Mouse (Mus musculus) embryonic facial prominence, embryonic 10.5 days (tissue): Measurements from ENCODE around the gene Akap13. TPM values are rescaled to one million over a fixed set of nuclear protein-coding genes. Genes with fewer than 3 reads are reported as not detected.
"Not testable (repeated sequence)": the region's sequence is repeated elsewhere in the genome, so short reads cannot be mapped to it uniquely, and the experiment has no call there.

ENCODE experiments used
- DNase-seq: peaks from one replicate; pipeline ENCODE4 v3.0.0-alpha.2; 2017; ENCODE audit warnings: low spot score
- H3K27ac ChIP-seq: fragments of 300-500 bp; sonication (generic); replicated peaks from 2 replicates; pipeline ENCODE4 v1.5.1; 2016; ENCODE audit warnings: mild to moderate bottlenecking
- H3K27me3 ChIP-seq: fragments of 300-500 bp; sonication (generic); replicated peaks from 2 replicates; pipeline ENCODE4 v1.6.1; 2016; ENCODE audit warnings: low read depth, mild to moderate bottlenecking; ENCODE audit not compliant: poor library complexity, severe bottlenecking
- H3K36me3 ChIP-seq: fragments of 300-500 bp; sonication (generic); replicated peaks from 2 replicates; pipeline ENCODE4 v1.6.1; 2016; ENCODE audit warnings: mild to moderate bottlenecking, moderate library complexity
- H3K4me1 ChIP-seq: fragments of 300-500 bp; sonication (generic); 2 replicates; pipeline ENCODE4 v1.6.1; 2016
- H3K4me3 ChIP-seq: fragments of 300-500 bp; sonication (generic); 2 replicates; pipeline ENCODE4 v1.5.1; 2016; ENCODE audit warnings: mild to moderate bottlenecking, moderate library complexity
- H3K9me3 ChIP-seq: fragments of 300-500 bp; sonication (generic); 2 replicates; pipeline ENCODE4 v1.6.1; 2016; ENCODE audit warnings: mild to moderate bottlenecking
- WGBS: fragments of 180-500 bp; shearing (Covaris S2); methylation state at CpG from one replicate; pipeline ENCODE4 v1.1.7; 2016; 5-methylcytosine and 5-hydroxymethylcytosine counted together
- polyA plus RNA-seq: library from polyadenylated mRNA; unstranded; fragments of >200 nt; fragmentation: Nextera tagmentation; extraction: Ambion mirVana; gene quantifications from 2 replicates; pipeline ENCODE4 v1.2.1, GENCODE M21; 2016

The Akap13 gene
- polyA plus RNA-seq, 1 experiment from 2014 or later = 37.6 TPM

- 80% methylated on average over 2 of the region's 2 CpGs for WGBS
- H3K4me1 ChIP-seq = no peaks in the 10 kb centered on the region
- no peak for DNase-seq
- H3K9me3 ChIP-seq = no peaks in the 10 kb centered on the region
- no peak overlapping the region for H3K27ac ChIP-seq
- no peak overlapping the region for H3K4me3 ChIP-seq
- no peaks in the 10 kb centered on the region for H3K27me3 ChIP-seq
- peaks cover 41% of the 10 kb centered on the region for H3K36me3 ChIP-seq
Observed at GRCm38 (mm10) chr7:75768169-75768568, 312.8 kb downstream of the Akap13 start.

GRCm38 (mm10) chr7:75769909-75770308 is 314.6 kb downstream of the Akap13 start:
- peaks cover 50% of the 10 kb centered on the region for H3K36me3 ChIP-seq
- no peaks in the 10 kb centered on the region for H3K9me3 ChIP-seq
- WGBS = 91% methylated on average over 9 of the region's 9 CpGs
- H3K27me3 ChIP-seq = no peaks in the 10 kb centered on the region
- no peak overlapping the region for H3K4me3 ChIP-seq
- no peak overlapping the region for H3K27ac ChIP-seq
- DNase-seq = no peak
- H3K4me1 ChIP-seq = no peaks in the 10 kb centered on the region

GRCm38 (mm10) chr7:75774095-75775078 is 319.1 kb downstream of the Akap13 start:
- H3K4me3 ChIP-seq, DNase-seq, H3K27me3 ChIP-seq, H3K27ac ChIP-seq, H3K4me1 ChIP-seq, H3K9me3 ChIP-seq: not testable (repeated sequence)
- peaks cover 83% of the 10 kb centered on the region for H3K36me3 ChIP-seq
- 94% methylated on average over 18 of the region's 18 CpGs for WGBS

GRCm38 (mm10) chr7:75778053-75778452 is 322.7 kb downstream of the Akap13 start:
- WGBS = 93% methylated on average over 2 of the region's 2 CpGs

GRCm38 (mm10) chr7:75780812-75781211 is 325.5 kb downstream of the Akap13 start:
- no peak overlapping the region for H3K27ac ChIP-seq
- 20% methylated on average over 5 of the region's 5 CpGs for WGBS
- H3K36me3 ChIP-seq = peaks cover 48% of the 10 kb centered on the region
- H3K27me3 ChIP-seq = no peaks in the 10 kb centered on the region
- no peaks in the 10 kb centered on the region for H3K9me3 ChIP-seq
- DNase-seq = no peak
- H3K4me3 ChIP-seq = peak overlapping the region; percentile 75
- peaks cover 12% of the 10 kb centered on the region; the same call in 1 of the 2 replicates for H3K4me1 ChIP-seq

More at GRCm38 (mm10) chr7:75778053-75778452, 322.7 kb downstream of the Akap13 start:
- DNase-seq = no peak
- Histone ChIP-seq H3K9me3 (no peaks in the 10 kb centered on the region), H3K4me1 (peaks cover 12% of the 10 kb centered on the region; the same call in 1 of the 2 replicates), H3K36me3 (peaks cover 66% of the 10 kb centered on the region), H3K4me3 (no peak overlapping the region), H3K27ac (no peak overlapping the region), H3K27me3 (no peaks in the 10 kb centered on the region)

- WGBS = 8% methylated on average over 13 of the region's 13 CpGs
- H3K27me3 ChIP-seq = no peaks in the 10 kb centered on the region
- no peaks in the 10 kb centered on the region for H3K9me3 ChIP-seq
- peak overlapping the region; percentile 75 for H3K4me3 ChIP-seq
- peak overlapping the region; percentile 88 for H3K27ac ChIP-seq
- DNase-seq = peak; percentile 13
- peaks cover 18% of the 10 kb centered on the region for H3K4me1 ChIP-seq
- peaks cover 41% of the 10 kb centered on the region for H3K36me3 ChIP-seq
Observed at GRCm38 (mm10) chr7:75781298-75781947, 326.1 kb downstream of the Akap13 start.

GRCm38 (mm10) chr7:75781948-75782722 is 326.8 kb downstream of the Akap13 start:
- peak overlapping the region; percentile 75 for H3K4me3 ChIP-seq
- H3K36me3 ChIP-seq = peaks cover 34% of the 10 kb centered on the region
- H3K27ac ChIP-seq = peak overlapping the region; percentile 88
- peaks cover 23% of the 10 kb centered on the region for H3K4me1 ChIP-seq
- peak; percentile 91 for DNase-seq
- 11% methylated on average over 36 of the region's 36 CpGs for WGBS
- no peaks in the 10 kb centered on the region for H3K27me3 ChIP-seq
- no peaks in the 10 kb centered on the region for H3K9me3 ChIP-seq

GRCm38 (mm10) chr7:75782723-75783011 is 327.3 kb downstream of the Akap13 start:
- DNase-seq = no peak
- H3K4me3 ChIP-seq = peak overlapping the region; percentile 75; the same call in 1 of the 2 replicates
- H3K36me3 ChIP-seq = peaks cover 29% of the 10 kb centered on the region
- H3K27me3 ChIP-seq = no peaks in the 10 kb centered on the region
- 85% methylated on average over 3 of the region's 3 CpGs for WGBS
- H3K9me3 ChIP-seq = no peaks in the 10 kb centered on the region
- peaks cover 23% of the 10 kb centered on the region for H3K4me1 ChIP-seq
- peak overlapping the region; percentile 88 for H3K27ac ChIP-seq

GRCm38 (mm10) chr7:75785388-75786328 is 330.3 kb downstream of the Akap13 start:
- no peak for DNase-seq
- 89% methylated on average over 14 of the region's 14 CpGs for WGBS
- peaks cover 19% of the 10 kb centered on the region for H3K4me1 ChIP-seq
- H3K27ac ChIP-seq = no peak overlapping the region
- H3K4me3 ChIP-seq = no peak overlapping the region
- no peaks in the 10 kb centered on the region for H3K36me3 ChIP-seq
- H3K9me3 ChIP-seq = no peaks in the 10 kb centered on the region
- H3K27me3 ChIP-seq = no peaks in the 10 kb centered on the region

GRCm38 (mm10) chr7:75786812-75787211 is 331.5 kb downstream of the Akap13 start:
- H3K4me3 ChIP-seq = no peak overlapping the region
- no peaks in the 10 kb centered on the region for H3K9me3 ChIP-seq
- H3K27ac ChIP-seq = no peak overlapping the region
- no peaks in the 10 kb centered on the region for H3K36me3 ChIP-seq
- peaks cover 11% of the 10 kb centered on the region for H3K4me1 ChIP-seq
- no peak for DNase-seq
- WGBS = 27% methylated on average over 2 of the region's 2 CpGs
- no peaks in the 10 kb centered on the region for H3K27me3 ChIP-seq

- Histone ChIP-seq H3K27ac (no peak overlapping the region), H3K4me3 (no peak overlapping the region), H3K4me1 (peaks cover 11% of the 10 kb centered on the region), H3K9me3 (no peaks in the 10 kb centered on the region), H3K27me3 (no peaks in the 10 kb centered on the region), H3K36me3 (no peaks in the 10 kb centered on the region)
- 85% methylated on average over 3 of the region's 3 CpGs for WGBS
- no peak for DNase-seq
Observed at GRCm38 (mm10) chr7:75787371-75787770, 332.0 kb downstream of the Akap13 start.
